Mouse (Mus musculus): ENCODE measurements around the gene Rbl2.

DNA sequence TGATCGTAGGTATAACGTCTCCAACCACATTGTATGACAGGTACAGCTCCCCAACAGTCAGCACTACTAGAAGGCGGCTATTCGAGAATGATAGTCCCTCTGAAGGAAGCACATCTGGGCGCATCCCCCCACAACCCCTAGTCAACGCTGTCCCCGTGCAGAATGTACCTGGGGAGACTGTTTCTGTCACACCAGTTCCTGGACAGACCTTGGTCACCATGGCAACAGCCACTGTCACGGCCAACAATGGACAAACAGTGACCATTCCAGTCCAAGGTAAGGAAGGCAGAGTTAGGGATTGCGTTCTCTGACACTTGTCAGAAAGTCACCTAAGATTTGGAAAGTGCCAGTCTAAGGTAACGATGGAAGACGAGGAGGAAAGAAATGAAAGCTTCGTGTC lies 36.4 kb downstream of the Rbl2 start:
- TF ChIP-seq CTCF (IDR thresholded peaks at IDR 0.05) (no peak), EP300 (IDR thresholded peaks at IDR 0.05) (no peak)
